Mouse (Mus musculus): Measurements from ENCODE around the gene Klrg1. TPM values are rescaled to one million over a fixed set of nuclear protein-coding genes. Genes with fewer than 3 reads are reported as not detected.
A peak's percentile ranks its signal among the peaks of the same experiment; 100 is the strongest.

Gene Klrg1
- 10 to 100 TPM; 31.8 to 88.8 (median 33.5) TPM for polyA plus RNA-seq (2017; shearing (Covaris generic))

DNA sequence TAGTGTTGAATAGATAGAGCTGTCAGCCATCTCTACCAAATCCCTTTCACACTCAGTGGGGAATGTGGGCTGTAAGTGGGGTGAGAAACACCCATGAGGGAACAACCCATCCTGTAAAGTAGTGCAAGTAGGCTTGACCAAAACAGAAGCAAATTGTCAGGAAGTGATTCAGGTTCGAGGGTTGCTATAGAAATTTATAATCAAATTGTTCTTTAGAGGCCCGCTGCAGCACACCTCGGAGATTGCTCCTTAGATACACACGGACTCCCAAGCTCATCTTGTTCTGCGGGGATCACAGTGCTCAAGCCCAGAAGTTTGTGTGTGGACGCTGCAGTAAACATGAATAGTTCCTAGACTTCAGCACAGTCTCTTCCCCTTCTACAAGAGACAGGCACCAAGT is at the start of gene Klrg1:
Gene Klrg1, minus strand, starts transcription at position 101 of the 400 bp plus-strand sequence.
- no peak for ATAC-seq

DNA sequence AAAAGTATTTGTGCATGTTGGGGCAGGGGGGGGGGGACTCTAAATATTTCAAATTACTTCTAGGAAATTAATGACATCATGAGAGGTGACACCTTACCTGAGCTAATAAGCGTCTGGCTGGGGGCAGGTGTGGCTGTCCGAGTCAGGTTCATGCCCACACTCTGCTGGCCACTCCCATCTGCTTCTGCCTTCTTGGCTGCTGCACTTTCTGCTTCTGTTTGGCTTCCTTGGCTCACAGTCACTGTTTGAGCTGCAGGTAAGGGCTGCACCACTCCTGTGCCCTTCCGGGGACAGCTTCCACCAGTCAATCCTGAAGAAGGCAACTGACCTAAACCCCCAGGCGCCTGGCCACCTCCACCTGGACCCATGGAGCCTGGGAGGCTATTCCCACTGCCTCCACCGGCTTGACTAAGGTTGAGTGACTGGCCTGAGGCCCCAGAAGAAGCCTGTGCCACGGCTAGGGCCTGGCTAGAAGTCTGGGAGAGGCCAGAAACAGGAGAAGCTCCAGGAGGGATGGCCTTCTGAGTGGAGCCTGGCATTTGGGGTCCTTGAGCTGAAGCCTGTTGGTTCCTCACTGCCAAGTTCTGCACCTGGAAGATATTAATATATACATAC is 42.8 kb upstream of the Klrg1 start:
- ATAC-seq, result no peak

DNA sequence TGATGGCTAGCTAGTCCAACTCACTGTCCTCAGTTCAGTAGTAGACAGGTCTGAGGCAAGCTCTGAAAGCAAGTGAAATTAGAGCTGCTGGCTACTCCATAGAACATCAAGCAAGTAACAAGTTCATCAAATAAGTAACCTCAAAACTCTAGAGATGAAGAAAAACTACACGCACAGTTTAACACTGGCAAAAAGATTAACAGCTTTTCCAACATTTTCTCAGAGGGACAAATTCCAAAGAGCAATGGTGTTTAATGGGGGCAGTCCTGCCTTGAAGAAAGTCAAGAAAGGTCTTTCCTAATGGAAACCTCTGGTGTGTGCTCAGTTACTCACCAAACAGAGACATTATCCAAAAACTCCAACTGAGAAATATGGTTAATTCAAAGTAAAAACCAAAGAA is 36.0 kb upstream of the Klrg1 start:
- no peak for ATAC-seq

DNA sequence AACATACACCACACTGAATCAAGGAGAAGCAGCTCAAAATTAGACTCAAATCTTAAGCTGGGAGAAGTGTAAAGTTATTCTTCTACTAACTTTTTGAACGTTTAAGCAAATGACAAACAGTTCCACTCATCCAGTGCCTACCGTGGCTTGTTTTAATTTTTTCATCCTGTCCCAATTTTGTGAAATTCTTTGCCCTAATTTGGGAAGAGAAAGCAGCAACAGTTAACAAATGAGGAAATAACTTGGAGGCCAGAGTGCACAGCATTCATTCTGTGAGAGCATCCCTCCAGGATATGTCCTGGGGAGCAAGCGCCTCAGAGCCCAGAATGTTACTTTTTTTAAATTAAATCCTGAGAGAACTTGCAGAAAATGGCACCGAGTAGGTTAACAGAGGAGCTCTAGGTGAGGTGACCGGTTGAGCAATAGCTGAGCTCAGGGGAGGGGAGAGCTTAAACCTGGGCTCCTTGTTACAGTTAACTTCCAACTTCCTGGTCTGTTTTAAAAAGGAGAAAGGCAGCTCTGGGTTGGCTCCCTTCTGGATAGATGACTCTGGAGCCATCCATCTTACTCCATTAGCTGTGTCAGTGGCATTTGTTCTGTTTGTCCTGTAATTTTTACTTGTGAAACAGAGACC is 27.6 kb upstream of the Klrg1 start:
- no peak for ATAC-seq

DNA sequence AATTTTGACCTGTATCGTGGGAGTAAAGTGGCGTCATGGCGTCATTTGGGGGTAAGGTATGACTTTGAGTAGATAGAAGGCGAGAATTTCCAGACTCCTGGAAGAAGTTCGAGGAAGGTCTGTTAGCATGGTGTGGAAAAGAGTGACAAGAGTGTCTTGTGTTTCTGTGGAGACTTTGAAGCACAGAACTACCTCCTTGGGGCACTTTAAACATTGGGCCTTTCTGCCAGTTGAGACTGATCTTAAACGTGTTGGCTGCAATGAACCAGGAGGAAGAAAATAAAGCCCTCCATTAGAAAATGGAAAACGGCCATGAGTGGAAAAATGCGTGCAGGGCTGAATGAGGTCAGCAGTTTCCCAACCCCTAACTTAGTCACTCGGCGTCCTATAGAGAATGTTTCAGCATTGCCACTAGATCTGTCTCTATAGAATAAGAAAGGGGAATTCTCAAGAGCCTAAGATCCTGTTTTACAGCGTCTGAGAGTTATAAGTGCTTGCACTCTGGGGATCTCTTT is 26.8 kb upstream of the Klrg1 start:
- no peak for ATAC-seq

DNA sequence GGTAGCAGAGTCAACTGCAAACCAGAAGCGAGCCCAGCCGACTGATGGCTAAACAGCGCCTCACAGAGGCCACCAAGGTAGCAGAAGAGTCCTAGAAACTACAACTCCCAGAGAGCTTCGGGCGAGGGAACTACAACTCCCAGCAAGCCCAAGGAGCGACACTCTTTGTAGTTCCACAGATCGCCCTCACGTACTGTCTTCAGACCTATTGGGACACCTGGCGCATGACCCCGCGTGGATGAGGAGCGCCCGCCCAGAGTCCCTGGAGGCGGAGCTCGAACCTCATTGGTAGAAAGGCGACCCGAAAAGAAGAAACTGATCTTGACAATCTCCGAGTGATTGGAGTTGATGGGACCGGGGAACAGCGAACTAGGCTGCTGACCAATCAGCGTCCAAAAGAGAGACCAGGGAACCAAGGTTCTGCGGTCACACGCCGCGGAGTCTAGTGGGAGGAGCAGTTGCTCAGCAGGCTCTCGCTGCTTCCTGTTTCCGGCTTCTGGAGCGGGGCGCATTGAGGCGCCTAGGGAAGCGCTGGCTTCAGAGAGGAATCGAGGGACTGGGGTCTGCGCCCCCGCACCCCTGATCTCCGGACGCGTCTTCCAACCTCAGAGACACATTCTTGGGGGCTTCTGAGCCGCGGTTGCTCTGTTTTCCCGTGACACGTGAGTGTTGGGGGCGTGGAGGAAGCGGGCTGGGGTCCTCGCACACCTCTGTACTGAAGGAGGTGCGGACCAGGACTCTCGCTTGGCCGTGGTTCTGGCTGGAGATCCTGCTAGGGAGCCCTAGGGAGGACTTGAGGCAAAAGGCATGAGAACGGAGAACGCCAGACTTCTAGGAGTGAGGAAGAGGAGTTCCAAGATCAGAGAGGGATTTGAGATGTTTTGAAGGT is 26.1 kb upstream of the Klrg1 start, which contains the start of gene M6pr:
Gene M6pr, plus strand, starts transcription at position 216 of the 889 bp plus-strand sequence.
- ATAC-seq, result peak; percentile 94

DNA sequence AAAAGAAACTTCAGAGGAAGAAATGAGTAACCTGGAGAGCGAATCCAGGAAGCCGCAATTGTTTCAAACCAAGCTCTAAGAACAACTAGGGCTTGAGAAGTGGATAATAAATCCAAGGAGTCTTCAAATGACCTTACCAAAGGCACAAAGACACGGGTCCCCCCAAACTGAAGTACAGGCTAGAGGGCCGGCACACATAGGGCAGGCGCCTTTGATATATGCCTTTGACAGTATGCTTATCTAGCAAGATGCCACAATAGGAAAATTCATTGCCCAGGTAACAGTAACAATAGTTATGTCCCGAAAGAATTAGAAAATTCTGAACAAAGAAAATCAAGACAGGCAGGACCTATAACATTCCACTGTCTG is 25.4 kb upstream of the Klrg1 start:
- ATAC-seq, result no peak

DNA sequence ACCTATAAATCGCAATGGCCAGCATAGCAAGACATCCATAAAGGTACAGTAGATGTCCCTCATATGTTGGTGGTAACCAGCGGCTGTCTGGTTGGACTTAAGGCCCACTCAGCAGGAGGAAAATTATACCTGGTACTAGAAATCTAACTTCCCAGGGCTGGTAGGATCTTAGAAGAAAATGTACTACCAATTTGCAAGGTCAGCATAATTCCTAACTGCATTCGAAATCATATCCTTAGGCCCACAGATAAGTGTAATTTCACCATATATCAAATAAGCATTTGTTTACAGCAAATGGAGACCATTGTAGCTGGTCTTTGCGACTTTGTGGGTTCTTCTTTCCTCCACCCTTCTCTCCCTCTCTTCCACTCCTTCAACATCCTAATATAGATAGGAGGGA is 24.0 kb upstream of the Klrg1 start:
- ATAC-seq, result no peak

DNA sequence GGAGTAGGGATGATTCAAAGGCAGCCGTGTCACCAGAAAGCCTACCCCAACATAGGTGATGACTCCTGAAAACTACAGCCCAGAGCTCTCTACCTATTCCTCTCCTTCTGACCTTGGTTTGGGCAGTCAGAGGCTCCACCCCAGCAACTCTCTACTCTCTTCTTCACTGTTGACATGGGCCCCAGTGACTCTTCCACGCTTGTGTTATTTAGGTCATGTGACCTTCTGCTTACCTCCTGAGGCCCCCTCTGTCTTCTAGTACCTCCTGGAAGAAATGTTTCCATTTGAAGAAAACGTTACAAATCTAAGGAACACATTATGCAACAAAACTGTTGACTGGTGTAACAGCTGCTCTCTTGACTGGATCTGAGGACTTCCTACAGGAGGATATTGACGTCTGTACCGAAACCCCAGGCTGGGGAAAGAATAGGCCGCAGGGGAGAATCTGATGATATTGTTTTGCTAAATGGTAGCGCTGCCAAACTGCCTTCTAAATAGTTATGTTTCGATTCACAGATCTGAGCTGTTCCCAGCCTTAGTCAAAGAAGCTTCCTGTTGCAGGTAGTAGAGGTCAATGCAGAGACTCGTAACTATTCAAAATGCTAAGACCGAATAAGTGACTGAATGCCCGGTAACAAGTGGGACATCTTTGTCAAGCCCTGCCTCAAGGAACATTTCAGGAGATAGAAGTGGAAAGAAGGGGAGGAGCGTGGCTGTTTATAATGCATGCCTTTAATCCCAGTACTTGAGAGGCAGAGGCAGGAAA is 22.3 kb upstream of the Klrg1 start:
- ATAC-seq, result no peak

DNA sequence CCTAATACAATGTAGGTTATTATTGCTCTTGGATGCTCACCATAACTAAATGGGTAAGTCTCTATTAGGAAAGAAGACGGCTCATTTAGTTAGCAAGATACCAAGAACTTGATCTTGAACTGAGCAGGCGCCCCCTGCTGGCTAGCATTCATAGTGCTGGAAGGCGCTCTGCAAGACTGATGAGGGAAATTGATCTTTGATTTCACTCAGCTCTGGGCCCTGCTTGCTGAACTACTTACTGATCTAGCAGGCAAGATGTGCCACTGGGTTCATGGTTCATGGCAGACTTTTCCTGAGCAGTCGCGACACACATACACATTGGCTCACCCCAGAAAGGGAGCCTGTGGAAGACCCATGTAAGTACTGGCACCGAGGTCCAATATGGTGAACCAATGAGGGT is 21.7 kb upstream of the Klrg1 start:
- no peak for ATAC-seq

DNA sequence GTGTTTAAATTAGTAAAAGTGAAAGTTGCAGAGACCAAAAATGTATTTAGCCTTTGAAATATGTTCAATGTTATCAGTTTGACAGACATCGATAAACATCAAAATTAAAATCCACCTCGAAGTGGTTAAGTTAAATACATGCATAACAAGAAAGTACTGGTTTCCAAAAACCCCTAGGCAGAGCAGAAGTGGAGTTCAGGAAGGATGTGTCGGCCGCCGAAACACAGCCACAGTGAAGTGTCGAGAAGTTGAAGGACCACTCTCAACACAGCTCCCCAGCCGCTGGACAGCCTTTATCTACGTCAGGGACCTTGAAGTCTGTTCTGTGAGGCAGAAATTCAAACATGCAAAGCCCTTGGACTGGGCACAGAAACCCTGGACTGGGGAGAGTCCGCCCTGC is 20.8 kb upstream of the Klrg1 start:
- ATAC-seq, result no peak

DNA sequence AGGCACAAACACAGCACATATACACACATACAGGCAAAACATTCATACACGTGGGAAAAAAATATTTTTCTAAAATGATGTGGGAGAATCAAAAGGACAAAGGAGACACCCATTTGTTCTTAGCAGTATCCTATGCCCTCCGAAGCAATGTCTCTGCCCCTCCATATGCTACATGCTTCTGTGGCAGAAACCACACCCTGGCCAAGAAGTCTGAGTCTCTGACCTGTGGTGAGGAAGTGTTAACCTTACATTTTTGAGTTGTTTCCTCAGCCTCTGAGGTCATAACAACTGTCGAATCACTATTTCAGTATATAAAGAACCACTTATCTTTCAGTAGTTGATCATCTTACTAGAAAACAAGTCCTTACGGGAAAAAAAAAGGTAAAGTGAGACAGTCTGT is 20.0 kb upstream of the Klrg1 start:
- ATAC-seq, result no peak

DNA sequence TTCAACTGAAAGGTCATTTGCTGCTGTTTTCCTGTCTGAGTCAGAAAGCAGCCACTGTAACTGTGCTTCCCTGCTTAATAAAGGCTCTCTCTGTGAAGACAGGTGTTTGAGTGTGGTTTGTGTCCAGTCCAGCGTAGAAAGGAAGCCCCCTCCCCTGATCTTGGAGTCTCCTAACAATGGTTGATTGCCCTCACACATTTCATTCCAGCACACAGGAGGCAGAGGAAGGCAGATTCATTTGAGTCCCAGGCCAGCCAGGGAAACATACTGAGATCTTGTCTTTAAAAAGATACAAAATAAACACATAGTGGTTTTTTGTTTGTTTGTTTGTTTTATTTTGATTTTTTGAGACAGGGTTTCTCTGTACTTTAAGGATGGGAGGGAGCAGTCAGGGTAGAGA is 19.4 kb upstream of the Klrg1 start:
- ATAC-seq, result no peak

DNA sequence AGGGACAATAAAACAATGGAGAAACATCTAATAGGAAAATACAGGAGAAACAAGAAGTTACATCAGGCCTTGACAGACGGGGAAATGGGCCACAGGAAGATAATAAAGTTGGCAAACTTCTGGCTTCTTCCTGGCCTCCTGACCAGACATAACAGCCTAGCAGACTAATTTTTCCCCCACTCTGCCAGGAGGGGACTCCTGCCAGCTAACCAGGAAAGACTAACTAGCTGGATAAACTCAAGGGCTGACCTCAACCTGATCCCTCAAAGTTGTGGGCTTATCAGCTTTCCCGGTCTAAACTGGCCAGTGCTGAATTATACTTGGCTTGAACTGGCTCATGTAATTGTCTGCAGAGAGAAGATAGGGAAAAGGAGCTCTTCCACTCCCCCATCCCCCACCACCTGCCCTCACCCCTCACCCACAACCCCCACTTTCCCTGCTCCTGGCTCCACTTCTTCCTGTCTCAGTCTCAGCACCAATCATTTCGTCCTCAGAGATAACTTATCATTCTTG is 17.0 kb upstream of the Klrg1 start:
- no peak for ATAC-seq

DNA sequence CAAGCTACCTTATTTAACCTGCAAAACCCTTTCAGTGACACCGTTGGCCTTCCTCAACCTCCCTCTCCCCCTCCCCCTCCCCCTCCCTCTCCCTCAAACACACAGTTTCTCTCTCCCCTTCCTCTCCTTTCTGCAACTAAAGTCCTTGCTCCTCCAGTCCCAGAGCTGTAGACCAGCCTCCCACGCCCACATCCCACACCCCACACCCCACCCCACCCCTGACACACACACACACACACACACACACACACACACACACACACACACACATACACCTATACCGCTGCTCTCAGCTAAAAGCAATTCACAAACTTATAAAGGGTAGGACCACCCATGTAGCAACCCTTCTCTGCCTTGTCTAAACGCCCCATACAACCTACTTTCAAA is 15.5 kb upstream of the Klrg1 start:
- ATAC-seq, result no peak

DNA sequence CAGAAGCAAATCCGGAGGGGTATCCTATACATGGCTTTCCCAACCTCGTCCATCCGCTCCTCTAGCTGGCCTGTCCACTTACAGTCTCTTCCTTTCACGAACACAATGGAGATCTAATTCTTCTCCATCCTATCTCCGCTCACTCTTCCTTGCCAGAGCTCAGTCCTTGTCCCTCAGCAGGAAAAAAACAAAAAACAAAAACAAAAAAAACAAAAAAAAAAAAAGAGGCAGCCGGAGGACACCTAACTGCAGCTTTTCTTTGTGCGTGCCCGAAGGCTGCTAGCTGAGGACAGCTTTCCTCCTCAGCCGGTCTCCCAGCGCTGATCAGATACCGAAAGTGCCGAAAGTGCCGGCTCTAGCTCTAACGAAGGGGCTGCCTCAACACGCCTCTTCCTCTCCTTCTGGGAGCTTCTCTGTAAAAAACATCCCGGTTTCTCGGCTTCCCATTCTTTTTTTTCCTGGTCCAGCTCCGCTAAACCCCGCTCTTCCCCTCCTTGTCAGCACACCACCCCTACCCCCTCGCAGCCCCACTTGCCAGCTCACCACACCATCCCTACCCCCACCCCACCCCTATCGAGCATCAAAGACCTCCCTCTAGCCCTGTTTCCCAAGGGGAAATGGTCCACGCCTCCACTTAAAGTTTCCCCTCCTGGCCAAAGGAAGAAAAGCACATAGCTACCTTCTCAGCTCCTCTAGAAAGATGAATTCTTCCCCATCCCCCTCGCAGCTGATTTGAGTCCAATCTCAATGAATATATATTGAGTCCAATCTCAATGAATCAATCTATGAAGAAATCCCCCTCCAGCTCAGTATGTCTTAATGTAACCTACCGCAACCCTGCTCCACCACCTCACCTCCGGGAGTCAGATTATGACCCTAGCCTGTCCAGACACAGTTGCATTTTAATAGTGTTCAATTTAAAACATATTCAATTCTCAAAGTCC is 14.9 kb upstream of the Klrg1 start:
- peak; percentile 32 for ATAC-seq

DNA sequence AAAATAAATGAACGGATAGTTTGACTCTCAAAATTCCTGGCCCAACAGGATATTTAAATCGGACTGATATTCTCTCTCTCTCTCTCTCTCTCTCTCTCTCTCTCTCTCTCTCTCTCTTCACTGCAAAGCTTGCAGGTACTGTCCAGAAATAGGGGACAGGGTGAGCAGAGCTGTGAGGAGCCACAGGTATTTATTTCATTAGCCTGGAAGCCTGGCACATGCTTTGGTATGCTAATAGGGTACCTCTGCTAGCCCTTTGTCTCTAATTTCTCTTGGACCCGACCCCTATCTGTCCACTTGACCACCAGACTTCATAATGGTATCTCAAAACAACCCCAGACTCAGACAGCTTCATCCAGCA is 14.2 kb upstream of the Klrg1 start:
- no peak for ATAC-seq

DNA sequence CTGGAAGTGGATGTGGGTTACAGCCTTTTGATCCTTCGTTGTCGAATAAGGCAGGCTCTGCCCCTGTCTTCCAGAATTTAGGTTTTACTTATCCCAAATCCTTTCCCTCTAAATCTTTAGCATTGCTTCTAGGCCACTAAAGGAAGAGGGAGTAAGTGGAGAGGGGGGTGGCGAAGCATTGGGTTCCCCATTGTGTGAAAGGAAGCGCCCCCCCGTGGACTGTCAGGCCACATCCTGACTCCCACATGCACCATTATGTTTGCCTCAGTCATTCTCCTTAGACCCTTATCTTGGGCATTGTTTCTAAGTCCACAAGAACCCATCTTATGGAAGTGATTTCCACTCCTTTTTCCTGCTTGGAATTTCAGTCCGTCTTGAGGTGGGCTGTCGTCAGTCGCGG is 12.6 kb upstream of the Klrg1 start:
- peak; percentile 16 for ATAC-seq

DNA sequence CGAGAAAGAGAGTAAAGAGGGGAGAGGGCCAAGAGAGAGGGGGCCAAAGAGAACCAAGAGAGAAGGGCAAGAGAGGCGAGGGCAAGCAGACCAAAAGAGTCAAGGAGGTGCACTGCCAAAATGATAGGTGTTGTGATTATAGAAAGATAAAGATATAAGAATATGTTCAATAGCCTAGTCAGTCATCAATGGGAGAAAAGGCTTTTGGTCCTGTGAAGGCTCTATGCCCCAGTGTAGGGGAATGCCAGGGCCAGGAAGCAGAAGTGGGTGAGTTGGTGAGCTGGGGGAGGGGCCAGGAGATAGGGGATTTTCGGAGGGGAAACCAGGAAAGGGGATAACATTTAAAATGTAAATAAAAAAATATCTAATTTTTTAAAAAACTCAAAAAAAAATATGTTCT is 11.6 kb upstream of the Klrg1 start:
- no peak for ATAC-seq

DNA sequence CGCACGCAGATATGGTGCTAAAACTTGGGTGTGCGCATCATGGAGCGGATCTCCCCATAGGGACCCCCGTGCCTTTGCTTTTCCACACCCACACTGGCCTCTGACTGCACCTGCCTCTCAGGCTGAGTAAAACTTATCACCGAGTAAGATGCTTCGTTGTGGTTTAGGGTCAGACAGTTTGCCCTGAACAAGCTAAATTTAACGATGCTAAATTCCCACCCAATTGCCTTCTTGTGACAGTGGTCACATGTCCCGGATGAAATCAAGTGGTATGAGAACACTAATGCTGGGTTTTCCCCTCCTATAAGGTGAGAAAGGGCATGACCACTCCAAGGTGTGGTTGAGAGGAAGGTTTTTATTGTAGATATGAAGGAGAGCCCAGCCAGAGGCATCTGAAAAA is 11.1 kb upstream of the Klrg1 start:
- ATAC-seq, result peak; percentile 29

DNA sequence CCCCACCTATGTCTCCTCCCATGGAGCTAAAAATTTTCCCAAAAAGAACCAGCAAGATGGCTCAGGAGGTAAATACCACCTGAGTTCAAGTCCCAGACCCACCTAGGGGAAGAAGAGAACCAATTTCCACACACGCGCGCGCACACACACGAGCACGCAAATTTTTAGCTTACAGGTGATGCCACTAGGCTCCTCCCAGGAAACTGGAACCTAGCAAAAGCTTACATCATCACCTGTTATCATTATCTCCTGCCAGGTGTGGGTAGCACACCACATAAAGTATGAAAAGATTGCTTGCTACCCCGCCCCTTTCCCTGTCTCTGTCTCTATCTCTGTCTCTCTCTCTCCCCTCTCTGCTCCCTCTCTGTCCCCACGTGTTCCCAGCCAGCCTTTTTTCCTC is 10.4 kb upstream of the Klrg1 start:
- no peak for ATAC-seq

DNA sequence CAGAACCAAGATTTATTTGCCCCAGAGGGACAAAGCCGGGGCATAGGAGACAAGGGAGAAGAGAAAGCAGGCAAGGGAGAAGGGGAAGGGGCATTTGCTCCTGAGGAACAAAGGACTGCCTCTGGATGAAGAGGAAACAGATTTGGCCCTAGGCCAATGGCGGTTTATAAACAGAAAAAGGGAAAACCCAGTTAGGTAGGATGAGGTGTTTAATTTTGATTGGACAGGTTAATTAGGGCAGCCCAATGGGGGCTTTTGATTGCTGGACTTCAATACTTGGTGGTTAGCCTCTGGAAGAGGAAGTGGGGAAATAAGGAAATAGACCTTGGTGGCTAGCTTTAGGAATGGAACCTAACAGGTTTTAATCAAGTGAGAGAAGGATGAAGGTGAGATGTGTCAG is 9.5 kb upstream of the Klrg1 start:
- peak; percentile 12 for ATAC-seq
